Mouse (Mus musculus) frontal cortex, adult 2 months (tissue): ENCODE results near the gene Olfr172. TPM values are rescaled to one million over a fixed set of nuclear protein-coding genes. Genes with fewer than 3 reads are reported as not detected.
A peak's percentile ranks its signal among the peaks of the same experiment; 100 is the strongest.

ENCODE experiments used
- DNase-seq, 2 experiments: peaks; one replicate each; pipeline ENCODE4 v3.0.0; 2022; ENCODE audit warnings: low spot score in 1 of 2; ENCODE audit errors: extremely low spot score in 1 of 2
- polyA plus RNA-seq: library from polyadenylated mRNA; depleted of rRNA; stranded (reverse); fragments of >200 nt; gene quantifications from 2 replicates; pipeline ENCODE4 v1.2.3, GENCODE M21; 2012; rRNA removed

The Olfr172 gene
- not detected in 2 replicates for polyA plus RNA-seq

DNA sequence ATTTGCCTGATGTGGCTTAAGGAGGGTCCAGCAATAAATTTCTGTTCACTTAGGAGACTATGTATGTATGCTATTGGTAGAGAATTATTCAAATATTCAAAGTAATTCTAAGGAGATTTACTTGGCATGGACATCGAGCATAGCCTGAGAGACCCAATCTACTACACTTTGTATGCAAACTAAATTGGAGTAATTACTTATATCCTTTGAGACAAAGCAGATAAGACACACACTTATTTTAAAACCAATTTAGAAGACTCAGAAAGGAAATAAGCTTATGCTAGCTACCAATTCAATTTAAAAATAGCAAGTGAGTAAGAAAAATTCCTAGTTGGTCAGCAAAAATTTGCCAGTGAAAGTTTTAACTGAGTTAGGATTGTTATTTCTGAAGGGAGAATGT lies at the start of gene Olfr172:
Gene Olfr172, minus strand, starts transcription at position 101 of the 400 bp plus-strand sequence.
- DNase-seq: no peak

DNA sequence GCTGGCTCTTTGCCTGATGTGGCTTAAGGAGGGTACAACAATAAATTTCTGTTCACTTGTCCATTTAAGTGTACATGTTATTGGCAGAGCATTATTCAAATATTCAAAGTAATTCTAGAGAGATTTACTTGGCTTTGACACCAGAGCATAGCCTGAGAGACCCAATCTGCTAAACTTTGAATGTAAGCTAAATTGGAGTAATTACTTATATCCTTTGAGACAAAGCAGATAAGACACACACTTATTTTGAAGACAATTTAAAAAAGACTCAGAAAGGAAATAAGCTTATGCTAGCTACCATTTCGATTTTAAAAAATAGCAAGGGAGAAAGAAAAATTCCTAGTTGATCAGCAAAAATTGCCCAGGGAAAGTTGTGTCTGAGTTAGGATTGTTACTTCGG lies 37.2 kb upstream of the Olfr172 start, which contains the start of gene Olfr173:
Gene Olfr173, minus strand, starts transcription at position 101 of the 400 bp plus-strand sequence.
- no peak for DNase-seq

DNA sequence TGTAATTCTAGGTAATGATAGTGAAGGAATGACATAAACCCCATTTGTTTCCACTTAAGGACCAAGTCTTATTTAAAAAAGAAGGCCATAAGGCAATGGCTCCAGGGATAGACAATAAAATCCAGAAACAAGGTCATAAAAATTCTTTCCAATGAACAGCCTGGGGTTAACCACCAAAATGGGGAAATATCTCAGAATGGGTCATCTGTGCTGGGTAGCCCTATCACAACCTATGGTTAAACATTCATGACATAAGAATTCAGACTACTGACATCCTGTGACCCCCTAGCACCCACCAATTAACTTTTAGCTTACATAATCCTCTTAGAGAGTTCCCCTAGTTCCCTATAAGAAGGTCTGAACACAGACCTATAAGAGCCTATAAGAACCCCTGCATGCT lies 6.8 kb downstream of the Olfr172 start:
- no peak for DNase-seq

DNA sequence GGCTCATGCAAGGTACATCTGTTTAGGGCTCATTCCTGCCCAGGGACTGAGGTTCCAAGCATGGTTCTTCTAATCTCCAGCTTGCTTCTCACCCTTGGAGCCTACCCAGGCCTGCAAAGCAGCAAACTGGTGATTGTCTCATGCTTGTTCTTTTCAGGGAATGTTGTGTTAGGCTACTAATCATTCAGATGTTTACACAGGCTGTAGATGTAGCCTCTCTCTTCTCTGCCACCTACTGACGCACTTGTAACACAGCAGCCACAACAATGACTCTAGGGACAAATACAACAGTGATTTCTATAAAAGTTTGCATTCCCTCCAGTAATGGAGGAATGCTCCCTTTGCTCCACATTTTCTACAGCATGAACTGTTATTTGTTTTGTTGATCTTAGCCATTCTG lies 11.7 kb downstream of the Olfr172 start:
- no peak for DNase-seq

DNA sequence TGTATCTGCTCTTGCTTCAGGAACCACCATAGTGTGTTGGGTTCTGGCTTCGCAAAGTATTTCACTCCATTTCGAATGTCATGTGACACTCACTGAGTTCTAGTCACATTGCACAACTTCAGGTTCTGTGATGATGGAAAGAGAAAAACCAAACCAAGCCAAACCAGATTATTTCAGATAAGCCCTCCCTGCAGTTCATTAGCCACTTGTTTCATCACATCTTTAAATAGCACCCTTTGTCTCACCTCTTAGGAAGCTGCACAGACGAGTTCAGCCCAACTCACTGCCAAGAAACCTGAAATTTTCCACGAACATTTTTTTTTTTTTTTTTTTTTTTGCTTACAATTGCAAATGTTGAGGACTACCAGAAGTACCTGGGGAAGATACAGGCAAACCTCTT lies 16.3 kb downstream of the Olfr172 start:
- DNase-seq: no peak

DNA sequence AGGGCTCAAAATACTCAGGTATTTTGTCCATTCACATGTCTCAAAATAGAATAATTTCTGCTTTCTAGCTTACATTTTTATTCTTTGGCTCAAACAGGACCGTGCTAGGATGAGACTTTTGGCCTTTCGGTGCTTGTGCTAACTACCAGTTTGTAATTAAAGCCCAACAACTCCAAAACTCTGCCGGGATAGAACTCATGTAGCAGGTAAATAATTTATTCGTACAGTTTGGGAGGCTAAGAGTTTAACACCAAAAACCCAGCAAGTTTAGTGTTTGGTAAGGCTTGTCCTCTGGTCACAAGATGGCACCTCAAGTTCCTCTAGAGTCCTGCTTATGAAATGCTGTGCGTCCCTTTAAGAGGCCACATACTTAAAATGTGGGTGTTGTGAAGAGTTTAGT lies 22.2 kb downstream of the Olfr172 start:
- no peak for DNase-seq

DNA sequence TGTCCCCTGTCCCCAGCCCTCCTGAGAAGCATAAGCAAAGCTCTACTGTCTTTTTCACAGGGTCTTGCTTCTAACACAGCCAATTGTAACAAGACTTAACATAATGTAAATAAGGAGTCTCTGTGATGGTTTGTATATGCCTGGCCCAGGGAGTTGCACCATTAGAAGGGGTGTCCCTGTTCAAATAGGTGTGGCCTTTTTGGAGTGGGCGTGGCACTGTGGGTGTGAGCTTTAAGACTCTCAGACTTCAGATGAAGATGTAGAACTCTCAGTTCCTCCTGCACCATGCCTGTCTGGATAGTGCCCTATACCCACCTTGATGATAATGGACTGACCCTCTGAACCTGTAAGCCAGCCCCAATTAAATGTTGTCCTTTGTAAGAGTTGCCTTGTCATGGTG lies 24.2 kb downstream of the Olfr172 start:
- DNase-seq: no peak

DNA sequence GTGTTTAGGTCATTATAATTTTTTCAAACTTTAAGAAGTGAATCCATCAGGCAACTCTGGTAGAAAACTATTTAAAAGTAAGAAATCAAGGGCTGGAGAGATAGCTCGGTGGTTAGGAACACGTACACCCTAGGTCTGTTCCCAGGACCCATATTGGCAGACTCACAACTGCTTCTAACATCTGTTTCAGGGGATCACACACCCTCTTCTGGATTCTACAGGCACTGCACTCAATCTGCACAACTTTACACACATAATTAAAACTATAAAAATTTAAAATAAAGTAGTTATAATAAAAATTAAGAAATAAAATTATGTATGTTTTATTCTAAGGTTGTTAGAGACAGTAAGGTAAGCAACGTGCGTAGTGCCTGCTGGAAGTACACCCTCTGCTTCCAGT lies 24.8 kb downstream of the Olfr172 start:
- no peak for DNase-seq

DNA sequence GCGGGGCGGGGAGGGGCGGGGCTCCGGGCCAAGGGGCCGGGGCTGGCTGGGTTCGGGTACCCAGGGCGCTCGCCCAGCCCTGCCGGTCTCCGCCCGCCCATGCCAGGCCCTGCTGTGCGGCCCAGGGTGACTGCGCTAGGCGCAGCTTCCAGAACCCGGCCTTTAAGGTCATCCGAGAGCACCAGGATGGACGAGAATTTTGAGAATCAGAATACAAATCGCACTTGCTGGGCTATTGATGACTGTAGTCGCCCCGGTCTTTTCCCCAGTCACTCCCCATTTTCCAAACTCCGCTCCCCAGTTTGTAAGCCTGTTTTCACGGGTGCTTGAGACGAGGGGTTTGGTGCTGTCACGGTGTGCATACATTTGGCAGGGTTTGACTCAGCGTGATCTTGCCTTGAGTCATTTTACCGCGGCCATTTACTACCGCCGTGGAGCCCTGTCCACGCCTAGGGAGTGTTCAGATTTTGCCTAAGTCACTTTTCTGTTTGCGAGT lies 34.8 kb downstream of the Olfr172 start:
- peak in 1 of 2 experiments; percentile 54 for DNase-seq

DNA sequence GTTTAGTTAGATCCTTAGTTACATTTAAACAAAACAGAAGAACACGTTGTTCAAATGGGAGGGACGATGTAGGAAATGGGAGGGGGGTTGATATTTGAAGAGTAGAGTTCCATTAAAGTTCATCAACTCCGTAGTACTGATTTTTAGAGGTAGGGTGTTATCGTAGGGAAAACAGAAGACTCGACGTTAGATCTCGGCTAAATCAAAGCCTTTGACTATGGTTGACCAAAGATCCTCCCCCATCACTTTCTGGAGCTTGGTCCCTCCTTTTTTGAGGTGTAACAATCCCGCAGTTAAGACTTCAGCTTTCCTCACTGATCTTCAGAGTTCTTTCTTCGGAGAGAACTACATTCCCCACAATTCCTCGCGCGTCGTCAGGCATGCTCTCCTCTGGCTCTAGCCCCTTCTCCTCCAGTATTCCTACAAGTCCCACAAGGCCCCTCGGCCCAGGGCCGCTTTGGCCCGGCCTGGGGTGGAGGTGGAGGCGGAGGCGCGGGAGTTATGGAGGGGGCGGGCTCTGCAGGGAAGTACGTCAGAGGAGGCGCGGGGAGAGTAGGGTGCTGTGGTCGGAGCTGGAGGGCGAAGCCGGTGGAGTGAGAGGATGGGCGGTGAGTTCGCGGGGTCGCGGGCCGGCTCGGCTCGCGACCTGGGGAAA lies 35.4 kb downstream of the Olfr172 start, which contains the start of gene Cldnd1:
Gene Cldnd1, plus strand, starts transcription at position 434 of the 655 bp plus-strand sequence.
- peak; percentile 94 to 95 for DNase-seq

DNA sequence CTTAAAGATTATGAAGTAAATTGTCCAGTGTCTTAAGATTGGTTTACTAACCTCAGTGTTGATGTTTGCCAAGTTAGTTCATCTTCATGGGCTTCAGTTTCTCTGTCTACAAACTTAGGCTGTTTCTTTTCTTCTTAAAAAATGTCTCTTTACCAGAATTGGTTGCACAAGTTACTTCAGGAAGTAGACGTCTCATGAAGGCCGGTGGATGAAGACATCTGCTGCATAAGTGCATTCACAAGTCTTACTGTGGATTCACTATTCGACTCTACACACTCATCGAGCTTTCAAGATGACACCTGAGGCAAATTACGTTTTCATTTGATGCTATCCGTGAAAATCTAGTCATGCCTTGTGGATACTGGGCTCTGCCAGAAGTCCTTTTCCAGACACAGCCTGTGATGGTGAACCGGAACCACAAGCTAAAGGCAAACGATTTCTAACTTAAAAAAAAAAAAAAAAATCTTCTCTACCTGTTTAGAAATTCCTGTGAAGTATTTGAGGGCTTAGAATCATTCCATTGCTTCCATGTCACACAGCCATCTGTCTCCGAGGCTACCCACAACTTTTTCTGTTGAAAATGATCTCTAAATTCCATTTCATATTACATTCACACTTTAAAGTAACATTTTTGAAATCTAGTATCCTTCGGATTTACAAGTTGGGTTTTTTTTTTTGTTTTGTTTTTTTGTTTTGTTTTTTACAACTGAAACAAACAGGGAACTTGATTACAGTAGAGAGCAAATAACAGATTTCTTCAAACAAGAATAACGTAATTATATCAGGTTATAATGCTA lies 36.1 kb downstream of the Olfr172 start:
- DNase-seq: no peak

DNA sequence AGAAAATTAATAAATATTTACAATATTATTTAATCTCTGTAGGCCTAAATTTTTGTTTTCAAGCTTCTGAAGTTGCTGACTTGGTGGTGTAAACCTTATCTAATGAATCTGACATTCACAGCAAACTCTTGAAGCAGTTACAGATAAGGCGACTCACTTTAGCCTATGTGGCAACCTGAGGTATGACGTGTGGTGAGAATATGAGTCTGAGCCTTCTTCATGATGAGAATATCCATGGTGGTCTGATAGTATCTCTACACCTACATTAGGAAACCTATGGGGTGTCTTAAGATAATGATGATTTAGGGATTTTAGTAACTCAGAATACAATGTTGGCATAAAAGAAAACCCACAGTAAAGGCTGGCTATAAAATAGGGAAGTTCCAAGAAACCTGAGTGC lies 40.7 kb downstream of the Olfr172 start:
- DNase-seq: no peak

DNA sequence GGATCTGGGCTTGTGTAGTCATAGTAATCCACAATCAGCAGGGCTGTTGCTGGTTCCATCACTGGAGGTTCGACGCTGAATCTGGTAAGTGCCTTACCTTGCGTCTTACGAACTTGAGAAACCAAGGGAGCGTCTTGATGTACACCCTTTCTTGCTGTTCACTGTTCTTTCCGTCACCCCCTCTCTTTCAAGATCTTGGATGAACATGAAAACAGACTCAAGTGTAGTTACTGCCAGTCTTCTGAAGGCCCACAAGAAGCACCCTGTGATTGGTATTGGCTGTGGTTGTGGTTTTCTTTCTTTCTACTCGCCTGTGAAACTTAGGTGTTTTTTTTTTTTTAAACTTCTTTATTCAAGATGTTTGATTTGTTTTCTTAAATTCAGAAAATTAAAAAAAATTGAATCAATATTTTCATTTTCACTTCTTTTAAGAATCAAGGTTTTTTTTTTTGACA lies 44.3 kb downstream of the Olfr172 start, which contains the start of gene Gpr15:
Gene Gpr15, minus strand, starts transcription at position 405 of the 455 bp plus-strand sequence.
- DNase-seq: no peak

DNA sequence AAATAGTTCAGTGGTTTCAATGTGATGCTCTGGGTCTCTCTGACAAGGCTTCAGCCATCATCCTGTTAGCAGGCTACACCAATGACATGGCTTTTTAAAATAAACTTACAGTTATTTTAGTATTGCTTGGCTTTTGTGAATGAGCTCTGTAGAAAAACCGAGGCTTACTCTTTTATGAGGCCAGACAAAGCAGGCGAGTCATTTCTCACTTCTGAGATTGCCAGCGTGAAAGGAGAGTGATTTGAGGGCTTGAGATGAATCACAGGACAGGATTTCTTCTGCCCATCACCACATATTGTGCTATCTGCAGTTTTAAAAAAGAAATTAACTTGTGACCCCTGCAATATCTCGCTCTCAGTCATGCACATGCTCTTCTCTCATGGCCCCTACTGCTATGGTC lies 48.0 kb downstream of the Olfr172 start:
- no peak for DNase-seq

DNA sequence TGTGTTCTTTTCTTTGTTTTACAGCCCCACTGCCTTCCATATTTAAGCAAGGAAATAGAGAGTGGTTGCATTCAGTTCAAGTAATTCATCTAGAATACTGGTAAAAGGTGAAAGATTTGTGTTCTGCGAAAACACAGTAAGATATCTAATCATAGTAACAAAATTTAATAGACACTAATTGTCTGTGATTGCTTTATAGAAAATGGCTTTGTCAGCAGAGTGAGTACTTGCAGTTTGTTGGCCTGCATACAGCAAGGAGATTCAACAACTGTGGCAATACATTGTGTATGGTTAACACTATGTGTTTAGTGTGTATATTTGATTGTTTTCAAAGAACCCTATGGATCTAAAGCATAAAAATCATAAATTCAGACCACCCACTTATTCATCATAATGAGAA lies 49.8 kb downstream of the Olfr172 start:
- no peak for DNase-seq

DNA sequence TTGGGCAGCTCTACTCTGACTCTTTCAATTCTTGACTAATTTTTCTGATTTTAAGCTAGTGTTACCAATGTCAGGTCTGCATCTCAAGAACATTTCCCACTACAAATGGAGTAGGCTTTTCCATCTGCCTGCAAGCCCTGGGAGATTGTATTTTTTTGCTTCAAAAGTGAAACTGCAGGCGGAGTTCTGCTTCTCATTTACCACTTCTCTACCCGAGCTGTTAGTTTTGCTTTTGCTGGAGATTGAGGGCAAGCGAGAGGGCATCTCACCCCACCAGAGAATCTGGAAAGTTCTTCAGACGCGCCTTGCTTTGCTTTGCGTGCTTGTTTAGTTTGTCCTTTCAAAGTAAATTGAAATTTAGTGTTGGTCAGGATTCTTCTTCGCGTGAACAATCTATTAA lies 50.8 kb downstream of the Olfr172 start:
- no peak for DNase-seq

Other genes with a start within 250 kb of the Olfr172 start
- gene St3gal6, start 238.9 kb downstream of the Olfr172 start, polyA plus RNA-seq: 14.4 and 18.8 TPM in 2 replicates
- gene Gm813, start 146.2 kb downstream of the Olfr172 start, polyA plus RNA-seq: not detected in 2 replicates
- gene E330017A01Rik, start 124.4 kb downstream of the Olfr172 start, polyA plus RNA-seq: not detected in 2 replicates
- gene Cpox, start 92.9 kb downstream of the Olfr172 start, polyA plus RNA-seq: 26.8 and 27.6 TPM in 2 replicates
- gene Gpr15, start 44.1 kb downstream of the Olfr172 start, polyA plus RNA-seq: 0.04 TPM in 1 of 2 replicates, not detected in the other
- 119 and 121 TPM in 2 replicates for gene Cldnd1, start 35.3 kb downstream of the Olfr172 start, polyA plus RNA-seq
- not detected in 2 replicates for gene Olfr173, start 37.1 kb upstream of the Olfr172 start, polyA plus RNA-seq
- gene Olfr175-ps1, start 63.6 kb upstream of the Olfr172 start, polyA plus RNA-seq: not detected in 2 replicates
- not detected in 2 replicates for gene Olfr177, start 111.6 kb upstream of the Olfr172 start, polyA plus RNA-seq
- gene Olfr178, start 128.9 kb upstream of the Olfr172 start, polyA plus RNA-seq: not detected in 2 replicates
- gene Olfr181, start 165.6 kb upstream of the Olfr172 start, polyA plus RNA-seq: not detected in 2 replicates
- gene Olfr180, start 166.2 kb upstream of the Olfr172 start, polyA plus RNA-seq: not detected in 2 replicates
- not detected in 2 replicates for gene Olfr183, start 232.2 kb upstream of the Olfr172 start, polyA plus RNA-seq